Mouse (Mus musculus): ENCODE results near the gene Nupl2. TPM values are rescaled to one million over a fixed set of nuclear protein-coding genes. Genes with fewer than 3 reads are reported as not detected.
A peak's percentile ranks its signal among the peaks of the same experiment; 100 is the strongest.

Nupl2 gene
- polyA plus RNA-seq (2016; fragmentation: Nextera tagmentation; extraction: Ambion mirVana), result 13.2 and 13.8 TPM in 2 replicates

DNA sequence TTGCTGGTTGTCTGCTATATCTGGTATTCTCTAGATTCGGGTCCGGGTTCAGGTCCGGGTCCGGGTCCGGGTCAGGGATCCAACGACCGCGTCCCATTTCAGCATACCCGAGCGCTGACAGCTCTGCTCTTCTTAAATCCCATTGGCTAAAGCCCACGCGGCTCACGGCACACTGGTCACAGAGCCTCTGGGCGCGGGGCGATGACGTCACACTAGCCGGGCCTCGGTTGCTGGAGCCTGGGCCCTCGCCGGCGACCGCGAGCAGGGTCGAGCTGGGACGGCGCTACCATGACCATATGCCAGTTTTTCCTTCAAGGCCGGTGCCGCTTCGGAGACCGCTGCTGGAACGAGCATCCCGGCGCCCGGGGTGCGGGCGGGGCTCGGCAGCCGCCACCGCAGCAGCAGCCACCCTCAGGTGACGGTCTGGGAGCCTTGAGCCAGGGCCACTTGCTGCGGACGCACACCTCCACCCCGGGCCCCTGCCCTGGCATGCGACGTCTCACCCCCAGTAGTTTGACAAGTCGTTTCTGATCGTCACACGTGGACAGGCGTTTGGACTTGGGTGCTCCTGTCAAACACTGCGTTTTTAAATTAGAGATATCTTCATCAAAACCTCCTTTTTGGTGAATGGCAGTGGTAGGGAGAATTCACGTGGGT, at the start of gene Nupl2:
Gene Nupl2 (plus strand): TSS at position 175 of the 657 bp plus-strand sequence.
- under 1% methylated on average over 52 of the region's 52 CpGs for WGBS (ENCODE audit: insufficient replicate concordance)
- peak; percentile 97 for ATAC-seq
- peak within 1 kb of the TSS; percentile 84 for H3K4me2 ChIP-seq
- peaks cover 31% of the 10 kb centered on the region for H3K36me3 ChIP-seq
- H3K4me3 ChIP-seq, result peak within 1 kb of the TSS; percentile 71
- H3K4me1 ChIP-seq, result peaks cover 16% of the 10 kb centered on the region
- peak within 1 kb of the TSS; percentile 63 for H3K27ac ChIP-seq
- peak within 1 kb of the TSS; percentile 87 for H3K9ac ChIP-seq
- H3K9me3 ChIP-seq (replicated peaks), result no peaks in the 10 kb centered on the region
- no peaks in the 10 kb centered on the region for H3K27me3 ChIP-seq (replicated peaks)

DNA sequence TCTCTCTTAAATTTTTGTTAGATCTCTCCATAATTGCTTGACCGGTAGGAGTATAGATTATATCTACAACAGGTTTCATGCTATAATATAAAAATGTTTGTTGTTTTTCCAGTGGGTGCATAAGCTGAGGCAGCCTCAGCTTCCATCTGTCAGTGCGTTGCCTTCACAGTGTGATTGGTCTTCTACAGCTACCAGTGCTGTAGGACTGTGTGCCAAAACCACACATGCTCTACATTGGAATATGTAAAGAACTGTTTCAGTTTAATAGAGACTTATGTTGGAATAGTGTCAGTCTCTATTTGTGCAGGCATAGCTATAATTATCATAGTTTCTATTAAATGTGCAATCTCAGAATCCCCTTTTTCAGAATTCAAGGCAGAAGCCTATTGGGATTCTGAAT, 42.5 kb upstream of the Nupl2 start:
- no peak for ATAC-seq
- no peaks in the 10 kb centered on the region for H3K27me3 ChIP-seq (replicated peaks)
- no peak overlapping the region for H3K9ac ChIP-seq
- no peak overlapping the region for H3K4me2 ChIP-seq
- H3K36me3 ChIP-seq, result peaks cover 19% of the 10 kb centered on the region
- no peak overlapping the region for H3K27ac ChIP-seq
- WGBS (ENCODE audit: insufficient replicate concordance), result 85% methylated on average over 2 of the region's 2 CpGs
- no peaks in the 10 kb centered on the region for H3K9me3 ChIP-seq (replicated peaks)
- no peaks in the 10 kb centered on the region for H3K4me1 ChIP-seq
- H3K4me3 ChIP-seq, result no peak overlapping the region

- Histone ChIP-seq H3K9ac (no peak overlapping the region), H3K27ac (no peak overlapping the region), H3K36me3 (peaks cover 20% of the 10 kb centered on the region), H3K4me2 (no peak overlapping the region), H3K4me1 (no peaks in the 10 kb centered on the region), H3K4me3 (no peak overlapping the region), H3K9me3 (replicated peaks) (no peaks in the 10 kb centered on the region), H3K27me3 (replicated peaks) (no peaks in the 10 kb centered on the region)
- 74% methylated on average over 1 of the region's 1 CpGs for WGBS (ENCODE audit: insufficient replicate concordance)
- ATAC-seq, result no peak
These were observed 40.6 kb upstream of the Nupl2 start for GRCm38 (mm10) chr5:24124175-24124574.

GRCm38 (mm10) chr5:24124579-24125276, 40.0 kb upstream of the Nupl2 start:
- H3K4me2 ChIP-seq, result no peak overlapping the region

DNA sequence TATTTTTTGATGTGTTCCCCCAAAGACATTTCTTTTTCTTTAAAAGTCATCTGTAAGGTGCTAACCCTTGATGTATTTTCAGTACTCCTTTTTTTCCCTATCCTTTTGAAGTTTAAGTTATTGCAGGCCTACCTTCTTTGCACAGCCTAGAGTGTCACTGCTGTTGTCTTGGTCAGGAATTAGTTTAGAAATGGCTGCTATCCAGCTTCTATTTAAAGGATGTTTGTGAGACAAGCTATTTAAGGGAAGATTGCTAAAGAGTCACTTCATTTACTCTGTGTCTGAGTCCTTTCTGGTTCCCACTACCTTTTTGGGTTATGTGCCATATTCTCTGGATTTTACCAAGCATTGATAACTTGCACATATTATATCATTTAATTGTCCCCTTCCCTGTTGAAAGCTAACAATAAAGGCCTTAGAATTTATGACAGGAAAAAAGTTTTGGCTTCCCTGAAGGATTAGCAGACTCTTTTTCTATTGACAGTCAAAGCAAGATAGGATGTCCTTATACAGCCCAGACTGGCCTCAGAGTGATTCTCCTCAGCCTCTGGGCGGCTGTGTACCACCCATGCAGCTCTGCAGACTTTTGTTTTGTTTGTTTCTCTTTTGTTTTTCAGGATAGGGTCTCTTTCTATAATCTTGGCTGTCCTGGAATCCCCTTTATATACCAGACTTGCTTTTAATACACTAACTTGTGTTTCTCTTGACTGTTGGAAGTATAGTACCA, 38.7 kb upstream of the Nupl2 start:
- WGBS (ENCODE audit: insufficient replicate concordance), result 78% methylated on average over 1 of the region's 1 CpGs
- Histone ChIP-seq H3K27ac (no peak overlapping the region), H3K4me1 (no peaks in the 10 kb centered on the region), H3K4me2 (no peak overlapping the region), H3K36me3 (peaks cover 16% of the 10 kb centered on the region), H3K9ac (no peak overlapping the region), H3K27me3 (replicated peaks) (no peaks in the 10 kb centered on the region), H3K9me3 (replicated peaks) (no peaks in the 10 kb centered on the region), H3K4me3 (no peak overlapping the region)
- no peak for ATAC-seq

More at GRCm38 (mm10) chr5:24124579-24125276, 40.0 kb upstream of the Nupl2 start:
- Histone ChIP-seq H3K36me3 (peaks cover 15% of the 10 kb centered on the region), H3K4me1 (no peaks in the 10 kb centered on the region), H3K9ac (no peak overlapping the region), H3K4me3 (no peak overlapping the region), H3K9me3 (replicated peaks) (no peaks in the 10 kb centered on the region), H3K27ac (no peak overlapping the region), H3K27me3 (replicated peaks) (no peaks in the 10 kb centered on the region)
- no peak for ATAC-seq
- 80% methylated on average over 3 of the region's 3 CpGs for WGBS (ENCODE audit: insufficient replicate concordance)

- Histone ChIP-seq H3K27me3 (replicated peaks) (no peaks in the 10 kb centered on the region), H3K4me3 (no peak overlapping the region), H3K36me3 (peaks cover 16% of the 10 kb centered on the region), H3K9me3 (replicated peaks) (no peaks in the 10 kb centered on the region), H3K4me1 (no peaks in the 10 kb centered on the region), H3K4me2 (no peak overlapping the region), H3K9ac (no peak overlapping the region), H3K27ac (no peak overlapping the region)
- ATAC-seq, result no peak
- WGBS (ENCODE audit: insufficient replicate concordance), result 71% methylated on average over 4 of the region's 4 CpGs
These were observed 37.8 kb upstream of the Nupl2 start for GRCm38 (mm10) chr5:24126967-24127366.

DNA sequence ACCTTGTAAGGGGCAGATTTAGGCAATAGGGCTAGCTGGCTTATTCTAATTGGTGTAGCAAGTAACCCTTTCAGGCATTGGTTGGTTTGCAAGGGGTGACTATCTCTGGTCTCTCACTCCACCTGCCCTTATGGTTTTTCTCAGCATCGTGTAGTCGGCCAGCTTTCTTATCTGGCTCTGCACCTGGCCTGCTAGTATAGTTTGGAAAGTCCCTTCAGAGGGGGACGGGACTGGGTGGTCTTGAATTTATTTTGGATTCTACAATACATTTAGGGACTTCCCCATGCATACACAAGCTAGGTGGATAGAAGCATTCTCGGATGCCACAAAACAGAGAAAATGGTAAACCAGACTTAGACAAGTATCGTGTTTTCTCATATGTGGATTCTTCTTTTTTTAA, 17.8 kb upstream of the Nupl2 start:
- H3K27ac ChIP-seq, result no peak overlapping the region
- H3K27me3 ChIP-seq (replicated peaks), result no peaks in the 10 kb centered on the region
- no peak for ATAC-seq
- H3K4me1 ChIP-seq, result peaks cover 10% of the 10 kb centered on the region; the same call in 1 of the 2 replicates
- WGBS (ENCODE audit: insufficient replicate concordance), result 58% methylated on average over 5 of the region's 5 CpGs
- H3K36me3 ChIP-seq, result peaks cover 89% of the 10 kb centered on the region
- H3K4me3 ChIP-seq, result no peak overlapping the region
- H3K9ac ChIP-seq, result no peak overlapping the region
- H3K4me2 ChIP-seq, result no peak overlapping the region
- H3K9me3 ChIP-seq (replicated peaks), result no peaks in the 10 kb centered on the region

DNA sequence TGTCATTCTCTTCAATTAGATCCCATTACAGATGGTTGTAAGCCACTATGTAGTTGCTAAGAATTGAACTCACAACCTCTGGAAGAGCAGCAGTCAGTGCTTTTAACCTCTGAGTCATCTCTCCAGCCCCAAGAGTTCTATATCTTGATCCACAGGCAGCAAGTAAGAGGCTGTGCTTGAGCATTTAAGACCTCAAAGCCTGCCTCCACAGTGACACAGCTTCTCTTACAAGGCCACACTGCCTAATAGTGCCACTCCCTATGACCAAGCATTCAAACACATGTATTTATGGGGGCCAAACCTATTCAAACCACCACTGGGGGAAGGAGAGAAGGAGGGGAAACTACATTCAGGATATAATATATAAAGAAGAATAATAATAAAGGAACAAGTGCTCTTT, 12.6 kb upstream of the Nupl2 start:
- no peak overlapping the region for H3K27ac ChIP-seq
- no peaks in the 10 kb centered on the region for H3K27me3 ChIP-seq (replicated peaks)
- no peak overlapping the region for H3K9ac ChIP-seq
- H3K36me3 ChIP-seq, result peaks cover 70% of the 10 kb centered on the region
- H3K9me3 ChIP-seq (replicated peaks), result no peaks in the 10 kb centered on the region
- H3K4me3 ChIP-seq, result no peak overlapping the region
- ATAC-seq, result peak; percentile 91
- 0 out of 2 replicates have a peak, but pooled peaks cover 7% of the 10 kb centered on the region for H3K4me1 ChIP-seq
- H3K4me2 ChIP-seq, result no peak overlapping the region

GRCm38 (mm10) chr5:24156774-24157173, 8.0 kb upstream of the Nupl2 start:
- ATAC-seq, result no peak
- no peak overlapping the region for H3K9ac ChIP-seq
- no peaks in the 10 kb centered on the region for H3K27me3 ChIP-seq (replicated peaks)
- H3K9me3 ChIP-seq (replicated peaks), result no peaks in the 10 kb centered on the region
- H3K36me3 ChIP-seq, result peaks cover 58% of the 10 kb centered on the region
- H3K4me2 ChIP-seq, result no peak overlapping the region
- H3K27ac ChIP-seq, result no peak overlapping the region
- H3K4me1 ChIP-seq, result 0 out of 2 replicates have a peak, but pooled peaks cover 4% of the 10 kb centered on the region
- no peak overlapping the region for H3K4me3 ChIP-seq
- 87% methylated on average over 6 of the region's 6 CpGs for whole genome bisulfite sequencing (ENCODE audit: insufficient replicate concordance)

GRCm38 (mm10) chr5:24167263-24167662, 2.5 kb downstream of the Nupl2 start:
- Histone ChIP-seq H3K9me3 (replicated peaks) (no peaks in the 10 kb centered on the region), H3K4me2 (no peak overlapping the region), H3K9ac (no peak overlapping the region), H3K4me3 (no peak overlapping the region), H3K36me3 (peaks cover 36% of the 10 kb centered on the region), H3K27me3 (replicated peaks) (no peaks in the 10 kb centered on the region), H3K4me1 (peaks cover 16% of the 10 kb centered on the region), H3K27ac (no peak overlapping the region)
- no peak for ATAC-seq
- WGBS (ENCODE audit: insufficient replicate concordance), result 65% methylated on average over 5 of the region's 5 CpGs

GRCm38 (mm10) chr5:24169881-24170280, 5.1 kb downstream of the Nupl2 start:
- WGBS (ENCODE audit: insufficient replicate concordance), result 83% methylated on average over 6 of the region's 6 CpGs
- no peak for ATAC-seq
- Histone ChIP-seq H3K36me3 (peaks cover 47% of the 10 kb centered on the region), H3K4me2 (no peak overlapping the region), H3K4me1 (peaks cover 12% of the 10 kb centered on the region), H3K27ac (no peak overlapping the region), H3K9me3 (replicated peaks) (no peaks in the 10 kb centered on the region), H3K27me3 (replicated peaks) (no peaks in the 10 kb centered on the region), H3K4me3 (no peak overlapping the region), H3K9ac (no peak overlapping the region)

DNA sequence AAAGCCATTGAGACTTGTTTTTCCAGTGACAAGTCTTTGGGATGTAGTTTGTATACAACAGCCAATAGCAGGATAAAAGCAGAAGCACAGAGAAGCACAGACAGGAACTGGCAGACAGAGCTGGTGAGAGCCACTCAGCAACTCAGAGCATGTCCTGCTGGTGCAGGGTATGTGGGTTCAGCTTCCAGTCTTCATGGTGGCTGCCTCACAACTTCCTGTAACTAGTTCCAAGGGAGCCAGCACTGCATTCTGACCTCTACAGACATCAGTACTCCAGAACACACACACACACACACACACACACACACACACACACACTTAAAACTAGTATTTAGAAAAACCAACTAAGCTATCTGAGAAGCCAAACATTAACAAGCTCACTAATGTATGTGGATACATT, 7.3 kb downstream of the Nupl2 start:
- Histone ChIP-seq H3K4me2 (no peak overlapping the region), H3K4me1 (no peaks in the 10 kb centered on the region), H3K27ac (no peak overlapping the region), H3K9ac (no peak overlapping the region), H3K36me3 (peaks cover 61% of the 10 kb centered on the region), H3K9me3 (replicated peaks) (no peaks in the 10 kb centered on the region), H3K4me3 (no peak overlapping the region), H3K27me3 (replicated peaks) (no peaks in the 10 kb centered on the region)
- ATAC-seq, result no peak

Measured in liver, embryonic 12.5 days (tissue).